Mouse (Mus musculus) hematopoietic multipotent progenitor cell, adult 10-12 weeks (in vitro differentiated cells): Measurements from ENCODE around the gene Pole2. TPM values are rescaled to one million over a fixed set of nuclear protein-coding genes. Genes with fewer than 3 reads are reported as not detected.

ENCODE experiments used
- polyA plus RNA-seq: library from polyadenylated mRNA; stranded (reverse); fragments of >175 nt; gene quantifications from 2 replicates; pipeline ENCODE4 v1.2.3, GENCODE M21; 2012; ENCODE audit warnings: low replicate concordance

Pole2 gene
- polyA plus RNA-seq, result 4.4 and 5.0 TPM in 2 replicates

DNA sequence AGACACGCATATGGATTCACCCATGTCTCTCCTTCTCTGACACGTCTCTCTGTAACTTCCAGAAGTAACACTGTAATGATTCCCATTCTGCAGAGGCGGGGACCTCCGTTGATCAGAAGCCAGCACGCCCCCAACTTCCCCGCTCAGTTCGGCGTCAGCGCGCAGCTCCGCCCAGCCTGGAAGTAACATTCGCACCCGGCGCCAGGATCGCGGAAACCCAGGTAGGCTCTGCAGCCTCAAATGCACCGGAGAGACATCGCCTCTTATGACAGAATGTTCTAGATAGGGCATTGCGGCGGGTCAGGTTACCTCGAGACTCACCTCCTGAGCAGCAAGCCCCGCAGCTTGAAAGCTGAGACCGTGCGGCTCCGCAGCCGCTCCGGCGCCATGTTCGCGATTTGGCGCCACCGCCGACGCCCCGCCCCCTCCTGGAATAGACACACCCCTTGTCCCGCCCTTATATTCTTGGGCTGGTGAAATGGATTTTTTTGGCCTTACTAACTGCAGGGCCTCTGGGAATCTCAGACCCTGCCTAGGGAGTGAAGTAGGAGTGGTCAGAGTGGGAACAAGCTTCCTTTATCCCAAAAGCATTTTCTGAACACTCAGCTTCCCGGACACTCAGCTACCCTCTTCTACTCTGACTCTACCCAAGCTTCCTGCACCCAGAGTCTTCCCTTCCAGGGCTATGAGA, at the start of gene Pole2:
TSS of gene Pole2 (minus strand) at position 420 of the 691 bp plus-strand sequence.

DNA sequence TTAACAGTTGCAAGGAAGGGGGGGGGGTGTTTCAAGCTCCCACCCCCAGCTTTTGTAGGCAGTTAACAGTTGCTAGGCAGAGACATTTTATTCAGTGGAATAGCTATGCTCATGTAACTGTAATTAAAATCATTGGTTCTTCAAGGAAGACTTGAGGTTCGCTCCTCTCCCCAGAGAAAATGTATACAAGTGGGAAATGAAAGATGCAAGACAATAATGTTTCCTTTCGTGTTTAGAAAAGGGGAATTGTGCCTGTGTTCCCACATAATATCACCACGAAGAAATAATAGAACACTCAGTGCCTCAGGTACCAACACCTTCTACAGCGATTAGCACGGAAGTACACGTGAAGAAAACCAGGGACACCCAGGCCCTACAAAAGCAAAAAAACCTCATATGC, 12.9 kb upstream of the Pole2 start, which contains the start of gene Klhdc1:
TSS of gene Klhdc1 (plus strand) at position 301 of the 400 bp plus-strand sequence.

DNA sequence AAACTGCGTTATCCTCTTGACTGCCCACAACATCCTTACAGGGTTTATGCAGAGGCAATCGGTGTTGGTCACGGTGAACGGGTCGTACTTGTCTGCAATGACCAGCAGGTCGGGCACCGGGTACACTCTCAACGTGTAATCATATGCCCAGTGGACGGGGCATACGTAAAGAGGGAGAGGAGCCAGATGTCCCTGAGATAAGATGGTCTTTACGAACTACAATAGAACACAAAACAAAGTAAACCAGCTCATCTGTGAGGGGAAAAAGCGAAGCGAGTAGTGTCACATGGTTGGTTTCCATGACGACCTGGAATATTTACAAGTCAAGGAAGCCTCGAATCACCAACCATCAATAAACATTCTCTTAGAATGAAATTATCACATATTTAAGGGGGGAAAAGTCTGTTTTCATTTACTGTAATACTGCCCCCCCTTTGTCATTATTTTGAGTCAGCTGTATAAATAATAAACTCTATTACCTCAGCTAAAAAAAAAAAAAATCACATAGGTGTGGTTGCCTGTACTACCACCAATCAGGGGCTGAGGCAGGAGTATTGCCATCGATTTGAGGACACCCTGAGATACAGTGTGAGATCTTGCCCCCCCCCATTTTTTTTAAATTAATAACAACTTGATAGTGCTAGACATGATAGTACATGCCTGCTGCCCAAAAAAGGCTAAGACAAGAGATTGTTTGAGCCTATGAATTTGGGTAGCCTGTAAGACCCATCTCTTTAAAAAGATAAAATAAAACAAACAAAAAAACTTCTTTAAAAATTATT, 23.8 kb downstream of the Pole2 start, which contains the start of gene Gm49384:
TSS of gene Gm49384 (minus strand) at position 216 of the 782 bp plus-strand sequence.

GRCm38 (mm10) chr12:69198164-69198535, 29.8 kb downstream of the Pole2 start, which contains the start of gene Dnaaf2:
Gene Dnaaf2 (minus strand): TSS chr12:69198429.

DNA sequence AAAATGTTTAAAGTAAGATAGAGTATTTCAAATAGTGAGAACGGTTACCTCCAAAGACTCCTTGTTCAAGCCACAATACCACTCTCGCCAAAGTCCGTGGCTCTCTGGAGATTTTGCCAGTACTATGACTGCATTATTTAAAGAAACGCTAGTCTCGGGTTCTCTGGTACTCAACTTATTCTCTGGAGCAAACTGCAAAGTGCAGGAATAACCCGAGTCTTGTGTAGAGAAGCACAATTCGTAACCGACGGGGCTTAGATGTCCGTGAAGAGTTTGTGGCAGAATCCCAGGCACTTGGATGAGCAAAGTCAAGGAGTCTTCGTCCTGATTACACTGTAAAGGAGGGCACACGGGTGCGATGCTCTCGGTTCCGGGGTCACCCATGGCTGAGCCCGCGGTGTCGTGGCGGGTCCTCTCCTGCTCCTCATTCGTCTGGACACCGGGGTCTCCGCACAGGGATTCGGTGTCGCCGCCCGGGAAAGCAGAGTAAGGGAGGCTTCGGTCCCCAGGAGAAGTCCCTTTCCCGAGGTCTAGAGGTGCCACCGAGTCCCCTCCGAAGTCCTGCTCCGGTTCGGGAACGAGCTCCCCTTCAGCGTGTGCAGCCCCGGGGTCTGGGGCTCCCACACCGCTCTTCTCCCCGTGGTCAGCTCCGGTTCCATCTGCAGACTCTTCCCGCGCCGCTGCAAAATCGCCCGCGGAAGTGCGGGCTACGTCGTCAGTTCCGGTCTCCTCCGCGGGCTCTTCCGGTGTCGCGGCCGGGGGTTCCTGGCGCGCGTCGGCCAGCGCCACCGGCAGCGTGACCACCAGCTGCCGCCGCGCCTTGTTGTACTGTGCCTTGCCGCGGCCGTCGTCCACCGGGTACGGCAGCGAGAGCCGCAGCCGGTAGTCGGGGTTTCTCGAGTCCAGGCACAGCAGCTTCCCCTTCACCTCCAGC, 31.3 kb downstream of the Pole2 start, which contains the start of gene Gm49383:
TSS of gene Gm49383 (minus strand) at position 661 of the 934 bp plus-strand sequence.

DNA sequence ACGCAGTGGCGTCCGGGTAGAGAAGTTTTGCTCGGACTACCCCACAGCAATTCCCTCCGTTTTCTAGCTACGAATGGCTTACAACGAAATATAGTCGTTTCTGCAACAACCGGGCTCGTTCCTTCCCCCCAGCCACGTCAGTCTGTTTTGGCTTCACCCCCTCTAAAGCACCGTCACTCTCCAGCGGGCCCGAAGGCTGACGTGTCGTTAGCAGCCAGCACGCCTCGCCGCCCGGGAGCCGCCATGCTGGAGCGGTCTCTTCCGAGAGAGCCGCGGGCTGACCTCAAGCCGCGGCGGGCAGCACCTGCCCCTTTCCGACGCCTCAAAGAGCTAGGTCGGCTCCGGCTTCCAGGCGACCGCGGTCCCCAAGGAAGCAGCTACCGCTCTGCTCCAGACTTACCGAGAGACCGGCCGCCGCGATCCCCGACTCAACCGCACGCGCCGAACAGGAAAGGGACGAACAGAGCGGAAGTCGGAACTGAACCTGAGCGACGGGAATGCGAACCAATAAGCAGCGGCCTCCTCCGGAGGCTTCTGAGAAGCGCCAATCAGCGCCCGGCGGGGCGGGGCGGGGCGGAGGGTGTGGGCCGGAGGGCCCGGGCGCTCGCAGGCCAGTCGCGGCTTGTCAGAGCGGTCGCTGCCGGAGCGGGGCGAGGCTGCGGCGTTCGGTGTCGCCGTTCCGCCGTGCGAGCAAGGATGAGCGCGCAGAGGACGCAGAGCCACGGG, 44.2 kb downstream of the Pole2 start, which contains the start of the genes Rpl36al and Mgat2:
TSS of gene Rpl36al (minus strand) at position 501 of the 726 bp plus-strand sequence.
TSS of gene Mgat2 (plus strand) at position 575 of the 726 bp plus-strand sequence.

DNA sequence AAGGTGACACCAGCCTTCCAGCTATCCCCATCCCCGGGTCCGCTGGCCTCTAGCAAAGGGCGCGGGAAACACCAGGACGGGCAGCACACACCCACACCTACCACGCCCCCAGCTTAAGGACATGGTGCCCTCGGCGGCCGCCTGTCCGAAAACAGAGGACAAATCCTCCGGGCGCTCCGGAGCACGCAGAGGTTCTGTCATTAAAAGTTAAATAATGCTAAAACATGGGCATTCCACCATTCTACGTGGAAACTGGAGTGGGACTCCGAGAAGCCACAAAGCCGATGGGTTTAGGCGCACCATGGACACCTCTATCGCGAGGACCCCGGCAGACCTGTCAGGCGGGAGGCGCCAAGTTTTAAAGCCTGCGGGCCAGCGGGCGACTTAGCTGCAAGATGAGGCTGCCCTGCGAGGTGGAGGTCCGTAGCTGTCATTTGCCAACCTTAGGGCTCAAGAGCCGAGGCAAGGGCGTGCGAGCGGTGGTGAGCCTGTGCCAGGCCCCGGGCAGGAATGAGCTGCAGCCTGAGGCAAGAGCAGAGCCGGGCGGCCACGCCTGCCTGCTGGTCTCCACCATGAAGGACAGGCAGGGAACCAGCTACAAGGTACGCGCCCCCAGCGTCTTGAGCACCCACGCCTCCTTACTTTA, 59.4 kb downstream of the Pole2 start, which contains the start of gene Lrr1:
TSS of gene Lrr1 (plus strand) at position 354 of the 646 bp plus-strand sequence.

DNA sequence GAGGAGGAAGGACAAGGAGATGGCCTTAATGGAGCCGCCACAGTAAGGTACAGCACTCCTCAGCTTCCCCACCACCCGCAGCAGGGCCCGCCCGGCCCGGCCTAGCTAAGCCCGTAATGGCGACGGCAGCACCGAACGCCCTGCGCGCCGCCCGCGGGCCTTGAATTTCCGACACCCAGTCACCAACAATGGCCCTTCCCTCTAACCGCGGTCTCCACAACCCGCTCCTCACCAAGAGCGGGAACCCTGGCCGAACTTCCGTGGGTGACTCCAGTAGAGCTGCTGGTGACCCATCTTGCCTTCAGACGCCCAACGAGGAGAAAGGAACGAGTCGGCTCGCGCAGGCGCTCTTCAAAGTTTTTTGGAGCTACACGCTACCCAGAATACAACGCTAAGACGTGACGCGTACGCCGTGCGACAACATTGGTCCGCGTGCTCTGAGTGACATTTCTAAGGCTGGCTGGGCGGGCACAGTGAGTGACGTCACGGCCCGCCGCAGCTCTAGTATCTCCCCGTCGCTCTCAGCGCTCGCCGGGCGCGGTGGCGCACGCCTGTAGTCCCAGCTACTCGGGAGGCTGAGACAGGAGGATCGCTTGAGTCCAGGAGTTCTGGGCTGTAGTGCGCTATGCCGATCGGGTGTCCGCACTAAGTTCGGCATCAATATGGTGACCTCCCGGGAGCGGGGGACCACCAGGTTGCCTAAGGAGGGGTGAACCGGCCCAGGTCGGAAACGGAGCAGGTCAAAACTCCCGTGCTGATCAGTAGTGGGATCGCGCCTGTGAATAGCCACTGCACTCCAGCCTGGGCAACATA, 69.0 kb downstream of the Pole2 start, which contains the start of gene Rps29:
TSS of gene Rps29 (minus strand) at position 422 of the 813 bp plus-strand sequence.

Other genes with a start within 250 kb of the Pole2 start
- 204 and 4,522 TPM in 2 replicates for gene Rps29, start 69.0 kb downstream of the Pole2 start, polyA plus RNA-seq
- gene Lrr1, start 59.4 kb downstream of the Pole2 start, polyA plus RNA-seq, result 1.3 and 7.1 TPM in 2 replicates
- 19.3 and 55.5 TPM in 2 replicates for gene Rpl36al, start 44.1 kb downstream of the Pole2 start, polyA plus RNA-seq
- 29.1 and 38.3 TPM in 2 replicates for gene Mgat2, start 44.0 kb downstream of the Pole2 start, polyA plus RNA-seq
- 16.6 and 35.3 TPM in 2 replicates for gene Gm49383, start 31.1 kb downstream of the Pole2 start, polyA plus RNA-seq
- gene Dnaaf2, start 29.8 kb downstream of the Pole2 start, polyA plus RNA-seq, result 1.5 and 2.4 TPM in 2 replicates
- gene Gm49384, start 23.9 kb downstream of the Pole2 start, polyA plus RNA-seq, result not detected in 2 replicates
- gene Klhdc1, start 13.0 kb upstream of the Pole2 start, polyA plus RNA-seq, result 24.1 and 25.2 TPM in 2 replicates
- gene Klhdc2, start 68.5 kb upstream of the Pole2 start, polyA plus RNA-seq, result 11.3 and 19.7 TPM in 2 replicates
- gene Nemf, start 129.0 kb upstream of the Pole2 start, polyA plus RNA-seq, result 1.7 and 6.2 TPM in 2 replicates
- 298 and 367 TPM in 2 replicates for gene Arf6, start 144.0 kb upstream of the Pole2 start, polyA plus RNA-seq
- 5.9 and 11.9 TPM in 2 replicates for gene Gm9887, start 144.3 kb upstream of the Pole2 start, polyA plus RNA-seq